Mouse (Mus musculus): Measurements from ENCODE around the gene Agrn. TPM values are rescaled to one million over a fixed set of nuclear protein-coding genes. Genes with fewer than 3 reads are reported as not detected.

The Agrn gene
- total RNA-seq (2021), result 100 to 1,000 TPM; 256 to 262 TPM
- long read RNA-seq, full-length matches to known transcripts, result 1 of 83 reads
- long read RNA-seq, partial matches to known transcripts, result 19 of 83 reads
- long read RNA-seq, other reads (novel, unspliced or antisense), result 63 of 83 reads

DNA sequence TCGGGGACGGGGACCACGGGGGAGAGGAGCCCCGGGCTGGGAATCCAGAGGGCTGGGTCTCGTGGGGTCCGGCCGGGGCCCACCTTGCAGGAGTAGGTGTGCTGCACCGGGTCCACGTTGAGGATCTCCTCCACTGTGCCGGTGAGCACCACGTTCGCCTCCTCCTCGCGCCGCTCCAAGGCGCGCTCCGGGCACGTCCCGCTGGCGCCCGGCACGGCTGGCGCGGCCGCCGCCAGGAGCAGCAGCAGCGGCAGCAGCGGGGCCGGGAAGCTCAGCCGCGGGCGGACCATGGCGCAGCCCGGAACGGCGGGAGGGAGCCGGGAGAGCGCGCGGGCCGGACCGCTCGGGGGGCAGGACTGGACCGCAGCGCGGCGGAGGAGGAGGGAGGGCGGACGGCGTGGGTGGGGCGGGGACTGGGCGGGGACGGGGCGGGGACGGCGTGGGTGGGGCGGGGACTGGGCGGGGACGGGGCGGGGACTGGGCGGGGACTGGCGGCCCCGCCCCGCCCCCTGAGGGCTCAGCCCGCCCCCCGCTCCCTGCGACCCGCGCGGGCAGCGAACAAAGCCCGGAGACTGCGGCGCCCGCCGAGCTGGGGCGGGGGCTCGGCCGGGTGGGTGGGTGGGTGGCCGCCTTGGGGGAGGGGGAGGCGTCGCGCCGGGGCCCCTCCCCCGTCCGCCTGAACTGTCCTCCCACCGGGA is at the start of gene Agrn:
Gene Agrn (minus strand): TSS at position 358 of the 698 bp plus-strand sequence.
- peak; percentile 65 to 77 for DNase-seq (ENCODE audit: low spot score in 2 of 2)

- DNase-seq (ENCODE audit: low spot score in 2 of 2), result peak in 1 of 2 experiments; percentile 36
Observed at GRCm38 (mm10) chr4:156236651-156237447, 39.6 kb upstream of the Agrn start.

- peak; percentile 85 to 92 for DNase-seq (ENCODE audit: low spot score in 2 of 2)
Observed at GRCm38 (mm10) chr4:156235808-156236533, 38.7 kb upstream of the Agrn start, which contains the start of gene Noc2l. TSS of gene Noc2l (plus strand) at chr4:156236010.

DNA sequence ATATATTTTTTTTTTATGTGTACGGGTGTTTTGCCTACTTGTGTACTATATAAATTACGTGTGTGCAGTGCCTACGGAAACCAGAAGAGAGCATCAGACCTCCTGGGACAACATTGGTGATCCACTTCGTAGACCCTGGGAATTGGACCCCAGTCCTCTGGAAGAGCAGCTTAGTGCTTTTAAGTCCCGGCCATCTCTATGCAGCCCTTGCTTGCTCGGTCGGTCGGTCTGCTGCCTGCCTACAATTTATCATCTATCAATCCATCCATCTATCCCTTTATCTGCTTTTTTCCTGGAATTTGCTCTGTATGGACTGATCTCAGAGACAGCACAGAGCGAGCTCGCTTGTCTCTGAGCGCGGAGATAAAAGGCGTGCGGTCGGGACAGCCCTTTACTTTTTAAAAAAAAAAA is 38.1 kb upstream of the Agrn start:
- DNase-seq (ENCODE audit: low spot score in 2 of 2), result no peak

DNA sequence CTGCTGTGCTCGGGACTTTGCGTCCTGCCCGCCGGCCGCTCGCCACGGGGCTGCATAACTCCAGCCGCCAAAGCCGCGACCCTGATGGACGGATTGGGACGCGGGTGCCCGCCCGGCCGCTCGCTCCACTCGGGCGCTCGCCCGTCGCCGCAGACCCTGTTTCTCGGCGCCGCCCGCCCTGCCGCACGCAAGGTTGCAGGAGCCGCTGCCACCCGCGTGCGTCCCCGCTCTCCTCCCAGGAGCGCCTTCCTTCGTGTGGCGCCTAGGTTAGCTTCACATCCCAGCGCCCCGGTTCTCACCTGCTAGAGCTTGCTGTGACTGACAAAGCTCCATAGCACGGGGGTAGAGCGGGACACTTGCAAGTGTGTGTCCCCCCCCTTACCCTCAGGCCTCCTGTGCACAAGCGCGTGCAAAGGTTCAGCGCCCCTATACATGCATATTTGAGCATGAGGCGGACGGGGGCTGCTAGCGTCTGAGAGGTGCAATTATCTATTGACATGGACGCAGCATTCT is 37.5 kb upstream of the Agrn start, which contains the start of gene Plekhn1:
Gene Plekhn1 (minus strand): TSS at position 157 of the 513 bp plus-strand sequence.
- peak; percentile 71 to 84 for DNase-seq (ENCODE audit: low spot score in 2 of 2)

DNA sequence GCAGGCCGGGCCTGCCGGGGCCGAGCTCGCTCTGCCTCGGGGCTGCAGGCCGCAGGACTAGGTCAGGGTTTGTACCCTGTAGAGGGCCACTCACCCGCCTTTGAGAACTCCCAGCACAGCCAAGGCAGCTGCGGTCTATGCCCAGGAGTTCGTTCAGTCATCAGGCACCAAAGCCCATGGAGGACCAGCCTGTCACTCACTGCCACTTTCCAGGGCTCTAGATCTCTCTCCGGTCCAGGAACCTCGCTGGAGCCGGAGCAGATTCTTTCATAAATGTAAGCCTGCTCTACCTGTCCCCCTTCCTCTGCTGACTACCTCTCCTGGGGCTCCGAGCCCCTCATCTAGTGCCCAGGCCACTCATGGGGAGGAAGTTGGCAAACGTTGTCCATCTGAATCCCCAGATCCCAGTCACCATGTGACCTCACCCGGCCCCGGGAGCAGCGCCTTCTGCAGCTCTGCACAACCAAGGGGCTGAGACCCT is 36.8 kb upstream of the Agrn start:
- peak in 1 of 2 experiments; percentile 53 for DNase-seq (ENCODE audit: low spot score in 2 of 2)

- DNase-seq (ENCODE audit: low spot score in 2 of 2), result peak in 1 of 2 experiments; percentile 26
Observed at GRCm38 (mm10) chr4:156228393-156229024, 31.2 kb upstream of the Agrn start.

GRCm38 (mm10) chr4:156227752-156228392 is 30.6 kb upstream of the Agrn start:
- DNase-seq (ENCODE audit: low spot score in 2 of 2), result peak in 1 of 2 experiments; percentile 33

DNA sequence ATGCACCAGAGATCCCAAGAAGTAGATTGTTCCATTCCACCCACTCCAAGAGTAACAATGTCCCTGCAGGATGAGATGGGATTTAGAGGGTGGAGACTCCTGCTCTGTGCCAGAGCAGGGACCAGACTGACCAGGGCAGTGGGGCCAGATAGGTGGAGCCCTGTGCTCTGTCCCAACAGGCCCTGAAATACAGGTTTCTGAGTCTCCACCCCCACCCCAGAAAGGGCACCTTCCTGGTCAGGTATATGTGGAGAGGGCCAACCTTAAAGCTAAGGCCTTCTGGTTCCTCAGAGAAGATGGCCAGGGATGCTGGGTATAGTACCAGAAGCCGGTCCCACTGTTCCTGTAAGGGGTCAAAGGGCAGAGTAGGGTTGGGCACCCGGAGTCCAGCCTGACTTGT is 27.0 kb upstream of the Agrn start:
- no peak for DNase-seq (ENCODE audit: low spot score in 2 of 2)

- no peak for DNase-seq (ENCODE audit: low spot score in 2 of 2)
Observed at GRCm38 (mm10) chr4:156219936-156220335, 22.6 kb upstream of the Agrn start.

GRCm38 (mm10) chr4:156217838-156218237 is 20.6 kb upstream of the Agrn start:
- no peak for DNase-seq (ENCODE audit: low spot score in 2 of 2)

GRCm38 (mm10) chr4:156217022-156217669 is 19.9 kb upstream of the Agrn start:
- DNase-seq (ENCODE audit: low spot score in 2 of 2), result no peak

- DNase-seq (ENCODE audit: low spot score in 2 of 2), result no peak
Observed at GRCm38 (mm10) chr4:156216196-156216595, 18.9 kb upstream of the Agrn start.

- DNase-seq (ENCODE audit: low spot score in 2 of 2), result no peak
Observed at GRCm38 (mm10) chr4:156215649-156216048, 18.4 kb upstream of the Agrn start, which contains the start of gene Perm1. TSS of gene Perm1 (plus strand) at chr4:156215868.

- DNase-seq (ENCODE audit: low spot score in 2 of 2), result no peak
Observed at GRCm38 (mm10) chr4:156213134-156213533, 15.8 kb upstream of the Agrn start.

DNA sequence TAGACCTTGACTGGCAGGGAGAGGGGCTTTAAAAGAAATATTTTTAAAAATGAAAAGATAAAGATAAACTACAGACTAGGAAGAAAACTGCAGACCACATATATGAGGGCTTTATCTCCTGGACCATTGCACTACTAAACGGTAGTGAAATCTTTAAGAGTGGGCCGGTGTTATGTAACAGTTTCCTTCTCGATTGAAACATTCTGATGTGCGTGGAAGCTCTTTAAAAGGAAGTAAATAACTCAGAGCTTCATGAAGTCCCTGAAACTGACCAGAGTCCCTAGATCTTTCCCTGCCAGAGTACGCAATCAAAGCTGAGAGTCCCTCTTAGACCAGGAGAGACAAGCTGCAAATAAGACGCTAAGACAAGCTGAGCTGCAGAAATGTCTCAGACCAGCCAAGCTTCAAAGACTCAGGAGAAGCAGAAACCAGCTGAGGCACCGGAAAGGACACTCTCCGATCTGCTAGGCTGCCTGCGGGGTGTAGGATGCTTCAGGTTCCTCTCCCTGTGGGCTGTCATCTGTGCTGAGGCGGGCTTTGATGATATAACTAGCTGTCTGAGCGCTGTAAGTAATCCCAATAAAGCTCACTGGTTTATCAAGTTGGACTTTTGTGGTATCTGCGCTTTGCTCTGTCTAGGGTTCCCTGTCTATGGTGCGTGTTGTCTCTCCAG is 12.8 kb upstream of the Agrn start:
- DNase-seq (ENCODE audit: low spot score in 2 of 2), result no peak

DNA sequence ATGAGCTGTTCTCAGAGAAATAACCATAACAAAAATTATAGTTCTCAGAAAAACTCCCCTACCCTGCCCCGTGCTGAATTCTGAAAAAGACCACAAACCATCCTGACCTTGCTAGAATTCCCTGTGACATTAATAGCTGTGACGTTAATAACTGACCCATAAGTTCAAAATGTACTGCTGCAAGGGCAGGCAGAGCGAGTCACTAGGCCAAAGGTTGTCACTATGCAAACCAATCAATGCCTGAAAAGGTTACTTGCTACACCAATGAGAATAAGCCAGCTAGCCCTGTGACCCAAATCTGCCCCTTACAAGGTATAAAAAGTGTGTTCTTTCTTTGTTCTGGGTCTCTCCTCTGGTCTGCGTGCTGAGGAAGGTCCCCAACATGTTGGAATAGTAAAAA is 11.6 kb upstream of the Agrn start:
- DNase-seq (ENCODE audit: low spot score in 2 of 2), result no peak

DNA sequence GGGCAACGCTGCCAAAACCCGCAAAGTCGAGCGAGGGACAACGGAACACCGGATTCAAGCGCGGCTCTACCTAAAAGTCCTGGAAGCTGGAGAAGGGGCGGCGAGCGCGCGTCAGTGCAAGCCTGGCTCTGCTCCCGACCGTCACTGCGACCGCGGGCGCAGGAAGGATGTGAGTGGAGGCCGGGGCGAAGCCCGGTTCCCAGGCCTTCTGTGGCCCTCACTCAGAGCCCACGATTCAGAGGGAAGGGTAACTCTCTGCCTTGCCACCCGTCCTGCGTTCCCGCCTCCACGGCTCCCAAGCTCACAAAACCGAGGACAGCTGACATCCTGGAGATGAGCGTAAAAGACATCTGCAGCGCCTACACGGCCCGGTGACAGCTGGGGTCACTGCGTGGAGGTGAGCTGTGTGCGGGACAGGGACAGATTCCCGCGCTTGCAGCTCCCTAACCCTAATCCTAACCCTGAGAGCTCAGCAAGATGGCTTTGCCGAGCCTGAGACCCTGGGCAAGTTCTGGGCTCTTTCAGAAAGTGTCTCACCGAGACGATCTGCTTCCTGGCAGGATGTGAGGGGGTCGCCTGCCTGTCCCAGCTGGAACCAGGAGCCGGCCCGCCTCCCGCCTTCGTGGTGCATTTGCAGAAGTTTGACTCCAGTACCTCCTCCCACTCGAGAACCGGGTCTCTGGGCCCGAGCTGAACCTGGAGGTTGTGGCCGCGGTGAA is 6.3 kb upstream of the Agrn start:
- no peak for DNase-seq (ENCODE audit: low spot score in 2 of 2)

All from layer of hippocampus, postnatal 10 days (tissue).